Mouse (Mus musculus) forebrain, embryonic 16.5 days (tissue): ENCODE results near the gene Trp53i13. TPM values are rescaled to one million over a fixed set of nuclear protein-coding genes. Genes with fewer than 3 reads are reported as not detected.

Experiments used
- ATAC-seq: fragments of 200-750 bp; cut with Nextera tagmentation; 2 replicates; pipeline ENCODE4 v1.8.0; 2017; ENCODE audit warnings: mild to moderate bottlenecking, moderate library complexity
- H3K27ac ChIP-seq: fragments of 300-500 bp; sonication (generic); 2 replicates; pipeline ENCODE4 v1.5.1; 2014; ENCODE audit warnings: low read length, control low read depth
- H3K27me3 ChIP-seq: fragments of 300-500 bp; sonication (generic); replicated peaks from 2 replicates; pipeline ENCODE4 v1.6.1; 2014; ENCODE audit warnings: low read length; ENCODE audit not compliant: control insufficient read depth, insufficient read depth
- H3K36me3 ChIP-seq: fragments of 300-500 bp; sonication (generic); 2 replicates; pipeline ENCODE4 v1.6.1; 2014; ENCODE audit not compliant: control insufficient read depth, insufficient read depth
- H3K4me1 ChIP-seq: fragments of 300-500 bp; sonication (generic); replicated peaks from 2 replicates; pipeline ENCODE4 v1.6.1; 2014; ENCODE audit warnings: low read length; ENCODE audit not compliant: control insufficient read depth, insufficient read depth
- H3K4me2 ChIP-seq: fragments of 300-500 bp; sonication (generic); 2 replicates; pipeline ENCODE4 v1.6.1; 2014; ENCODE audit warnings: mild to moderate bottlenecking, low read length, control low read depth
- H3K4me3 ChIP-seq: fragments of 300-500 bp; sonication (generic); replicated peaks from 2 replicates; pipeline ENCODE4 v1.5.1; 2014; ENCODE audit warnings: mild to moderate bottlenecking, low read length, control low read depth
- H3K9ac ChIP-seq: fragments of 300-500 bp; sonication (generic); replicated peaks from 2 replicates; pipeline ENCODE4 v1.6.1; 2014; ENCODE audit warnings: low read depth, low read length, control low read depth
- H3K9me3 ChIP-seq: fragments of 300-500 bp; sonication (generic); 2 replicates; pipeline ENCODE4 v1.6.1; 2016; ENCODE audit warnings: low read length; ENCODE audit not compliant: control insufficient read depth
- WGBS: fragments of 180-500 bp; shearing (Covaris S2); extraction: QIAGEN DNeasy Blood & Tissue Kit; methylation state at CpG from one replicate; pipeline ENCODE4 v1.1.7; 2014; 5-methylcytosine and 5-hydroxymethylcytosine counted together
- polyA plus RNA-seq: library from polyadenylated mRNA; unstranded; fragments of >200 nt; fragmentation: Nextera tagmentation; extraction: Ambion mirVana; gene quantifications from 2 replicates; pipeline ENCODE4 v1.2.1, GENCODE M21; 2015

Gene Trp53i13
- polyA plus RNA-seq, 1 experiment from 2014 or later: 14.9 TPM

GRCm38 (mm10) chr11:77486798-77487197, 29.0 kb downstream of the Trp53i13 start:
- 19% methylated on average over 5 of the region's 5 CpGs for WGBS
- ATAC-seq: peak; percentile 26; the same call in 1 of the 2 replicates
- Histone ChIP-seq H3K27ac (peak overlapping the region; percentile 73), H3K9ac (peak overlapping the region; percentile 35), H3K4me2 (peak overlapping the region; percentile 94), H3K27me3 (no peaks in the 10 kb centered on the region), H3K4me3 (peak overlapping the region; percentile 71), H3K4me1 (peaks cover 69% of the 10 kb centered on the region), H3K9me3 (no peaks in the 10 kb centered on the region), H3K36me3 (no peaks in the 10 kb centered on the region)

DNA sequence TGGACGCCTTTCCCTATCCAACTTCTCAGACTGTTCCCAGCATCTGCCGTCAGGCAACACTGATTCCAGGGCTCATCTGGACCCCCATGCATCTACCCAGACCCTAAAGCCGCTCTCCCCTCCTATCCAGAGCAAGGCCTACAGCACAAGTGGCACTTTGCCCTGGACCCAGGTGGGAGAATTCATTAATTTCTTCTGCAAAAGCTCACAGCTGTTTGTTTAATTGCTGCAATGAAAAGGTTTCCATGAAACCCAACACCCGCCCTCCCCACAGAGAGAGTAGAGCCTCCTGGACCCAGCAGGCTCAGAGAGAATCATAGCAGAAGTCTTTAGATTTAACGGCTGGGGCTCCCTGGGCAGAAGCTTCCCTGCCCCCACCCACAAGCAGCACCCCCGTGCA, 30.6 kb downstream of the Trp53i13 start:
- H3K27ac ChIP-seq: 0 out of 2 replicates have a peak overlapping the region, but pooled peaks have one; percentile 8

GRCm38 (mm10) chr11:77483510-77484255, 32.1 kb downstream of the Trp53i13 start:
- Histone ChIP-seq H3K4me3 (no peak overlapping the region), H3K9ac (no peak overlapping the region), H3K36me3 (no peaks in the 10 kb centered on the region), H3K9me3 (no peaks in the 10 kb centered on the region), H3K27ac (no peak overlapping the region), H3K4me1 (peaks cover 58% of the 10 kb centered on the region), H3K4me2 (no peak overlapping the region), H3K27me3 (no peaks in the 10 kb centered on the region)
- no peak for ATAC-seq
- WGBS: 84% methylated on average over 11 of the region's 11 CpGs

More for the DNA sequence above, 30.6 kb downstream of the Trp53i13 start:
- Histone ChIP-seq H3K36me3 (no peaks in the 10 kb centered on the region), H3K9me3 (no peaks in the 10 kb centered on the region), H3K4me3 (no peak overlapping the region), H3K27me3 (no peaks in the 10 kb centered on the region), H3K4me2 (peak overlapping the region; percentile 4; the same call in 1 of the 2 replicates), H3K9ac (no peak overlapping the region), H3K4me1 (peaks cover 61% of the 10 kb centered on the region)
- no peak for ATAC-seq
- 26% methylated on average over 6 of the region's 6 CpGs for WGBS

DNA sequence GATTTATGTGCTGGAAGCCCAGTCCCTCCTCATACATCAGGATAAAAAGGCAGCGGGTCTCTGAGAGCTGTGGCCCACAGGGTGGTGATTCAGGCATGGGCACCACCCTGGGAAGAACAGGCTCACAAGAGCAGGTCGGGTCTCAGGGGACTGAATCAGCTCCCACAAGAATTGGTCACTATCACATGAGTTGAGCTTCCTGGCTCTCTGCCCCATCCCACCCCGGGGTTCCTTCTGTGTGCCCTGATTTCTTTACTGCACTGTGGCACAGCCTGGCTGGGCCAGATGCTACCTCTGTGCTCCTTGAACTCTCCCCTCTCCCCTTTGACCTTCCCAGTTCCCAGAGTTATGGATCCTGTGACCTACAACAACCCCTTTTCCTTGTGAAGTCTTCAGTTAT, 32.7 kb downstream of the Trp53i13 start:
- H3K27ac ChIP-seq: no peak overlapping the region
- ATAC-seq: no peak
- WGBS: 85% methylated on average over 3 of the region's 3 CpGs
- H3K4me1 ChIP-seq: peaks cover 53% of the 10 kb centered on the region
- H3K9ac ChIP-seq: no peak overlapping the region
- no peaks in the 10 kb centered on the region for H3K9me3 ChIP-seq
- H3K4me3 ChIP-seq: no peak overlapping the region
- H3K4me2 ChIP-seq: no peak overlapping the region
- no peaks in the 10 kb centered on the region for H3K27me3 ChIP-seq
- H3K36me3 ChIP-seq: no peaks in the 10 kb centered on the region

GRCm38 (mm10) chr11:77476895-77477294, 38.9 kb downstream of the Trp53i13 start:
- WGBS: 94% methylated on average over 6 of the region's 6 CpGs

DNA sequence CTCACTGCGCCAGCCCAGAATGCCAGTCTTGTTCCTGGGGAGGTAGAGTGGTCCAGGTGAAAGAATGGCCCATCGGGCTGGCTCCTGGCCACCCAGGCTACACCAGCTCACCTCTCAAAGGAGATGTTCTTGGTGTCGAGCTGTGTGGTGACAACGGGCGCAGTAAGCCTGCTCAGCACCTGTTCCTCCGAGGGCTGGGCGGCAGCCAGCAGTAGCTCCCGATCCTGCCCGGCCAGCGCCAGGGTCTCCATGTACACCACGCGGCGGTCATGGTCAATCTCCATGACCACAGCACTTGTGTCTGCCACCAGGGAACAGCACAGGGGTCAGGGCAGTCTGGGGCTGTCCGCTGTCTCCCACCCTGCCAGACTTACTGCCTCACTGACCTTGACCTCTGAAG, 39.6 kb downstream of the Trp53i13 start:
- Histone ChIP-seq H3K27ac (no peak overlapping the region), H3K4me1 (peaks cover under 1% of the 10 kb centered on the region; the same call in 1 of the 2 replicates), H3K27me3 (no peaks in the 10 kb centered on the region), H3K36me3 (peaks cover 24% of the 10 kb centered on the region), H3K9ac (no peak overlapping the region), H3K4me3 (no peak overlapping the region), H3K9me3 (no peaks in the 10 kb centered on the region), H3K4me2 (no peak overlapping the region)
- WGBS: 94% methylated on average over 14 of the region's 14 CpGs
- ATAC-seq: no peak

More at GRCm38 (mm10) chr11:77476895-77477294, 38.9 kb downstream of the Trp53i13 start:
- ATAC-seq: no peak
- no peak overlapping the region for H3K4me3 ChIP-seq
- H3K4me1 ChIP-seq: peaks cover 5% of the 10 kb centered on the region; the same call in 1 of the 2 replicates
- no peak overlapping the region for H3K27ac ChIP-seq
- no peak overlapping the region for H3K9ac ChIP-seq
- H3K4me2 ChIP-seq: no peak overlapping the region
- H3K27me3 ChIP-seq: no peaks in the 10 kb centered on the region
- peaks cover 19% of the 10 kb centered on the region for H3K36me3 ChIP-seq
- H3K9me3 ChIP-seq: no peaks in the 10 kb centered on the region

- H3K9me3 ChIP-seq: no peaks in the 10 kb centered on the region
- no peak overlapping the region for H3K27ac ChIP-seq
- H3K4me2 ChIP-seq: no peak overlapping the region
- no peak overlapping the region for H3K9ac ChIP-seq
- peaks cover 1% of the 10 kb centered on the region for H3K27me3 ChIP-seq
- ATAC-seq: no peak
- 93% methylated on average over 16 of the region's 16 CpGs for WGBS
- no peak overlapping the region for H3K4me3 ChIP-seq
- H3K36me3 ChIP-seq: peaks cover 30% of the 10 kb centered on the region
- peaks cover 2% of the 10 kb centered on the region; the same call in 1 of the 2 replicates for H3K4me1 ChIP-seq
Observed at GRCm38 (mm10) chr11:77472775-77473174, 43.0 kb downstream of the Trp53i13 start.

DNA sequence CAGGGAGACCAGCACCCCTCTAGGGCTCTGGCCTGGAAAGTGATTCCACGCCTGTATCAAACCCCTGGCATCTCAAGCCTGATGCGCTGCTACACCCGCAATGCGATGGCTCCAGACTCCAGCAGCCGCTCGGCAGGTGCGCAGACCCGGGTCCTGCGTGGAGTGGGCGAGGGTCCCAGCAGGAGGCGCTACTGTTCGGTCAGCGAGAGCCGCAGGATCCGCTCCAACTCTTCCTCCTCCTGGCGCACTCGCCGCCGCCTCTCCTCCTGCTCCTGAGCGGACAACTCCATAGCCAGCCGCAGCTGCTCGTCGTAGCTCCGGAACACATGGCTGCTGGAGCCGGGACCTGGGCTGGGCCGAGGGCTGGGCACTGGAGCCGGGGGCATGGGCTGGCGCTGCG, 44.4 kb downstream of the Trp53i13 start:
- Histone ChIP-seq H3K36me3 (peaks cover 28% of the 10 kb centered on the region), H3K27ac (no peak overlapping the region), H3K27me3 (peaks cover 13% of the 10 kb centered on the region), H3K9me3 (no peaks in the 10 kb centered on the region), H3K4me2 (no peak overlapping the region), H3K4me1 (peaks cover 8% of the 10 kb centered on the region), H3K9ac (no peak overlapping the region), H3K4me3 (no peak overlapping the region)
- WGBS: 72% methylated on average over 29 of the region's 29 CpGs
- ATAC-seq: no peak

DNA sequence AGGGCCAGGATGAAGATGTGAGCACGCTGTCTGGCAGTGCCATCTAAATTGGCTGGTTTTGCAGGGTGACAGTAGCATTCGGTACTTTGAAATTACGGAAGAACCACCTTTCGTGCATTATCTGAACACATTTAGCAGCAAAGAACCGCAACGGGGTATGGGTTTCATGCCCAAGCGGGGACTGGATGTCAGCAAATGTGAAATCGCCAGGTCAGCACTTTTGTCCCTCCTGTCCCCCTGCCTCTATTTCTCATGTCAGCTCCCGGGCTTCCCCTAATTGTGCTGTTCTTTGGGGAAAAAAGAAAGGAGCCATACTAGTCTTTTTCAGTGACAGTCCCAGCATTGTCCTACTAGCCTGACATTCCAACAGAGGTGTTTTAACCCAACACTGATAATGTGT, 47.4 kb downstream of the Trp53i13 start:
- peaks cover 19% of the 10 kb centered on the region for H3K36me3 ChIP-seq
- H3K4me1 ChIP-seq: peaks cover 8% of the 10 kb centered on the region
- H3K9ac ChIP-seq: no peak overlapping the region
- no peaks in the 10 kb centered on the region for H3K9me3 ChIP-seq
- no peak overlapping the region for H3K4me2 ChIP-seq
- H3K27ac ChIP-seq: no peak overlapping the region
- 78% methylated on average over 9 of the region's 9 CpGs for WGBS
- no peak overlapping the region for H3K4me3 ChIP-seq
- peaks cover 33% of the 10 kb centered on the region for H3K27me3 ChIP-seq
- no peak for ATAC-seq
